Mouse (Mus musculus): ENCODE results near the gene Hpgd. TPM values are rescaled to one million over a fixed set of nuclear protein-coding genes. Genes with fewer than 3 reads are reported as not detected.
"Not testable (repeated sequence)": the region's sequence is repeated elsewhere in the genome, so short reads cannot be mapped to it uniquely, and the experiment has no call there.

The Hpgd gene
- polyA plus RNA-seq (2012), result 0.03 TPM in 1 of 2 replicates, not detected in the other

- Histone ChIP-seq H3K4me3 (replicated peaks) (peak within 1 kb of the TSS; percentile 52), H3K36me3 (ENCODE audit: control insufficient read depth) (no peaks in the 10 kb centered on the region), H3K27me3 (ENCODE audit: control insufficient read depth) (peaks cover 16% of the 10 kb centered on the region), H3K9me3 (ENCODE audit: control insufficient read depth, low read length) (no peaks in the 10 kb centered on the region), H3K4me1 (ENCODE audit: control insufficient read depth) (no peaks in the 10 kb centered on the region)
- TF ChIP-seq GATA1 (IDR thresholded peaks at IDR 0.05; ENCODE audit: low read length) (no peak), TAL1 (IDR thresholded peaks at IDR 0.05; ENCODE audit: low read length) (no peak)
These were observed at the start of gene Hpgd for GRCm38 (mm10) chr8:56294373-56294877. TSS of gene Hpgd (plus strand) at chr8:56294585.

DNA sequence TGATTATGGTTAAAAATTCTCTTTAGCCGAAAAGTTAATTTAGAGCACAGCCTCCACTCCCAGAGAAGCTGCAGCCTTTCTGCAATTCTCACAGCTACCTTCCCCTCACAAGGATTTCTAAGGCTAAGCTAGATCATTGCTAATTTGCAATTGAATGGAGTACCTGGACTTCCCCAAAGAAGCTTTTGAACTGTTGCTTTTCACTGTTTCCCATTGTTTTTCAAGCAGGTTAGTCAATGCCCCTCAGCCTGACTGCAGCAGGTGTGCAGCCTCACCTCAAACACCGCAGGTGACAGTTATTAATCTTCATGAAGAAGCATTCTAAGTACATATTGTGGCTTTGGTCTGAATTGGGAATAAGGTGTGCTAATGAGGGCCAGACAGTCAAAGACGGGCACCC lies 42.7 kb upstream of the Hpgd start:
- not testable (repeated sequence) for H3K36me3 ChIP-seq (ENCODE audit: control insufficient read depth); H3K27me3 ChIP-seq (ENCODE audit: control insufficient read depth); H3K9me3 ChIP-seq (ENCODE audit: control insufficient read depth, low read length); H3K4me3 ChIP-seq (replicated peaks); H3K4me1 ChIP-seq (ENCODE audit: control insufficient read depth)

DNA sequence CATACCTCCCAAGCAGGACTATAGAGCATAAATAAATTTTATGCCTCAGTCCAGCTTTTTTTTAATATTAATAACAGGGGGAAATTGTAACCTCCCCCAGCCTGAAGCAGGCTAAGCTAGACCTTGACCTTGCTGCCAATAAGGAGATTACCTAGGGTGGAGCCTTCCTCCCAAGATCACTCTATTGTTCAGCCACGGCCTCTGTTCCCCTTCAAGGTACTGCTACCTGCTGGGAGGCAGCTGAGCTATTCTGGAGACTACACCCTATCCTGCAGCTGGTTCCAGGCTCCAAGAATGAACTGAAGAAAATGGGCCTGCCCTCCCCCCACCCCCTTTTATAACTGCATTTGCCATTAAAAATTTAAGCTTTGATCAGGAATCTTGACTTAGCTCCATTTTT lies 42.1 kb upstream of the Hpgd start:
- TF ChIP-seq GATA1 (IDR thresholded peaks at IDR 0.05; ENCODE audit: low read length) (no peak), TAL1 (IDR thresholded peaks at IDR 0.05; ENCODE audit: low read length) (no peak)
- no peaks in the 10 kb centered on the region for H3K4me1 ChIP-seq (ENCODE audit: control insufficient read depth)
- H3K4me3 ChIP-seq (replicated peaks), result no peak overlapping the region
- H3K36me3 ChIP-seq (ENCODE audit: control insufficient read depth), result no peaks in the 10 kb centered on the region
- no peaks in the 10 kb centered on the region for H3K27me3 ChIP-seq (ENCODE audit: control insufficient read depth)
- no peaks in the 10 kb centered on the region for H3K9me3 ChIP-seq (ENCODE audit: control insufficient read depth, low read length)

DNA sequence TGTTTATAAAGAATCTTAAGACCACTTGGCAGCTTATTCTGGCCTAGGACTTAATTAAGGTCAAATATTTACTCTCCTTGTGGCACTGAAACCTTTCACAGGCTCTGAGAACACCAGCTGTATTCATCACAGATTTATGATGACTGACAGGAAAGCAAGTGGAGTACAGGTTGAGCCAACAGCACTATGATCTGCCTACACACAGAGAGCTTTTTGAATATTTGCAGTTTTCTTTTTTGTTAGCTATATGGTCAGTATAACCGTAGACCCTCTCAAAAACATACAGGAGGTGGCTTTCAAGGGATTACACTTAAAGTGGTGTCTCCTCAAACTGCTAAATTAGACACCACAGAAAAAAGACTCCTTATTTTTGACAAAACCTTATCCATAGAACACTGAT lies 33.2 kb upstream of the Hpgd start:
- Histone ChIP-seq H3K27me3 (ENCODE audit: control insufficient read depth) (no peaks in the 10 kb centered on the region), H3K9me3 (ENCODE audit: control insufficient read depth, low read length) (no peaks in the 10 kb centered on the region), H3K4me3 (replicated peaks) (no peak overlapping the region), H3K4me1 (ENCODE audit: control insufficient read depth) (no peaks in the 10 kb centered on the region), H3K36me3 (ENCODE audit: control insufficient read depth) (no peaks in the 10 kb centered on the region)
- TF ChIP-seq TAL1 (IDR thresholded peaks at IDR 0.05; ENCODE audit: low read length), result no peak
- no peak for TF ChIP-seq GATA1 (IDR thresholded peaks at IDR 0.05; ENCODE audit: low read length)

DNA sequence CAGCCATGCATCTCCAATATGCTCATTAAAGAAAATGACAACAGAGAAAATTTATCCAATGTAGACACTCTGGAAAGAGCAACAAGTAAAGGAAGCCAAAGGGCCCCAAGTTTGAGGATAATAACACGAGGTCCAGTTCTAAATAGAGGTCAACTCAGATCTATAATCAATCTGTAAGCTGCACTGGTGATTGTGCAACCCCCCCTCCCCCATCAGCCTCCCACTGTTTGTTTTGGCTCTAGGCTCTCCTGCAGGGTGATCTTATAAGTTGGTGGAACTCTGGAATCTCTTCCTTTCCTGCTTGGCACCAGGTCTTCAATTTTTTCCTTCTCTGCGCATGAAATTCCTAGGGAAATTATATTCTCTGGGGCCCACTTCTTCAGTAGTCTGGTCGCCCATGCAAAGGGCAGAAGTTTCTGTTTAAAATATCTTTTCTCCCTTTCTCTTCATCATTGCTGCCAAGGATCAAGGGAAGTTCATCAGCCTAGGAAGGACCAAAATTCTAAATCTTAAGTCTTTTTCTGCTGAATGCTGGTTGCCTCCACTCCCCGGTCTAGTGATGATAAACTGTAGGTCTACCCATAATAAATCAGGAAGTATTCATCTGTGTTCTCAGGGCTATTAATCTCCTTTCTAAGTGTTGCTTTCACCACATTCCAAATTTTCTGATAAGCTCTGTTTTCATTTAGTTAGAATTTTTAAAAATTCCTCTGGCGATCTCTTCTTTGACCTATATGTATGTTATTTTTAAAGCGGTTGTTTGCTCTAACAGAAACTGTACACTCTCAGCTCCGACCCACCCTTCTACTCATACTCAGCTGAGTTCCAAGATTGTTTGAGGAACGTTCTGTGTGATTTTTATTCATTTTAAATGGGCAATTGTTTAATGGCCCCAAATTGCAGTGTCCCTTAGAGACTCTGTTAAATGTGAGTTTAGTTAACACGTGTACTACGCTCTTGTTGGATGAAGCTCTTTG lies 24.4 kb upstream of the Hpgd start:
- Histone ChIP-seq H3K4me1 (ENCODE audit: control insufficient read depth) (no peaks in the 10 kb centered on the region), H3K36me3 (ENCODE audit: control insufficient read depth) (no peaks in the 10 kb centered on the region), H3K9me3 (ENCODE audit: control insufficient read depth, low read length) (no peaks in the 10 kb centered on the region), H3K4me3 (replicated peaks) (no peak overlapping the region), H3K27me3 (ENCODE audit: control insufficient read depth) (no peaks in the 10 kb centered on the region)
- no peak for TF ChIP-seq GATA1 (IDR thresholded peaks at IDR 0.05; ENCODE audit: low read length)

DNA sequence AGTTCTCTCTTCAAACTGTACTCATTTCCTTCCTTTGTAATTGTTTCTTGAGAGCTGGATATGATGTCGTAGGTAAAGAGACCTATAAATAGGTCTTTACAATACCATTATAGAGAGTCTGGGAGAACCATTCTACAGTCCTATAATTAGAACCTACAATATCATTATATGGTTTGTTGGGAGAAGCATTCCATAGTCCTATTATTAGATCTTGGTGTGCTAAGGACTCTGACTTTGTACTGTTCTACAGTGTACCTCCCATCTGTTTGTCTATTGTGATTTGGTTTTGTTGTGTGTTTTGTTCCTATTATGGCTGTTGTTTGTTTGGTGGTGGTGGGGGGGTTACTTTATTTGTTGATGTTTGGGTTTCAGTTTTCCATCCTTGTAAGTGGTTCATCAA lies 21.5 kb upstream of the Hpgd start:
- no peak overlapping the region for H3K4me3 ChIP-seq (replicated peaks)
- TF ChIP-seq GATA1 (IDR thresholded peaks at IDR 0.05; ENCODE audit: low read length), result no peak
- TF ChIP-seq TAL1 (IDR thresholded peaks at IDR 0.05; ENCODE audit: low read length), result no peak
- no peaks in the 10 kb centered on the region for H3K36me3 ChIP-seq (ENCODE audit: control insufficient read depth)
- no peaks in the 10 kb centered on the region for H3K4me1 ChIP-seq (ENCODE audit: control insufficient read depth)
- H3K27me3 ChIP-seq (ENCODE audit: control insufficient read depth), result no peaks in the 10 kb centered on the region
- H3K9me3 ChIP-seq (ENCODE audit: control insufficient read depth, low read length), result no peaks in the 10 kb centered on the region

GRCm38 (mm10) chr8:56275316-56275715 lies 19.1 kb upstream of the Hpgd start:
- no peaks in the 10 kb centered on the region for H3K9me3 ChIP-seq (ENCODE audit: control insufficient read depth, low read length)
- no peaks in the 10 kb centered on the region for H3K27me3 ChIP-seq (ENCODE audit: control insufficient read depth)
- no peak for TF ChIP-seq GATA1 (IDR thresholded peaks at IDR 0.05; ENCODE audit: low read length)
- no peak for TF ChIP-seq TAL1 (IDR thresholded peaks at IDR 0.05; ENCODE audit: low read length)

GRCm38 (mm10) chr8:56277810-56278528 lies 16.4 kb upstream of the Hpgd start:
- Histone ChIP-seq H3K9me3 (ENCODE audit: control insufficient read depth, low read length) (no peaks in the 10 kb centered on the region), H3K36me3 (ENCODE audit: control insufficient read depth) (no peaks in the 10 kb centered on the region), H3K4me1 (ENCODE audit: control insufficient read depth) (no peaks in the 10 kb centered on the region), H3K4me3 (replicated peaks) (no peak overlapping the region), H3K27me3 (ENCODE audit: control insufficient read depth) (no peaks in the 10 kb centered on the region)
- TF ChIP-seq TAL1 (IDR thresholded peaks at IDR 0.05; ENCODE audit: low read length) (no peak), GATA1 (IDR thresholded peaks at IDR 0.05; ENCODE audit: low read length) (no peak)

More at GRCm38 (mm10) chr8:56275316-56275715, 19.1 kb upstream of the Hpgd start:
- Histone ChIP-seq H3K4me3 (replicated peaks) (no peak overlapping the region), H3K4me1 (ENCODE audit: control insufficient read depth) (no peaks in the 10 kb centered on the region), H3K36me3 (ENCODE audit: control insufficient read depth) (no peaks in the 10 kb centered on the region)

- Histone ChIP-seq H3K4me1 (ENCODE audit: control insufficient read depth) (no peaks in the 10 kb centered on the region), H3K9me3 (ENCODE audit: control insufficient read depth, low read length) (no peaks in the 10 kb centered on the region), H3K36me3 (ENCODE audit: control insufficient read depth) (no peaks in the 10 kb centered on the region), H3K4me3 (replicated peaks) (no peak overlapping the region), H3K27me3 (ENCODE audit: control insufficient read depth) (no peaks in the 10 kb centered on the region)
- TF ChIP-seq GATA1 (IDR thresholded peaks at IDR 0.05; ENCODE audit: low read length) (no peak), TAL1 (IDR thresholded peaks at IDR 0.05; ENCODE audit: low read length) (no peak)
These were observed 15.8 kb upstream of the Hpgd start for GRCm38 (mm10) chr8:56278545-56279063.
